Mouse (Mus musculus): ENCODE measurements around the gene Lyl1. TPM values are rescaled to one million over a fixed set of nuclear protein-coding genes. Genes with fewer than 3 reads are reported as not detected.

Lyl1 gene
- polyA plus RNA-seq, 1 experiment from 2014 or later: 5.6 TPM

DNA sequence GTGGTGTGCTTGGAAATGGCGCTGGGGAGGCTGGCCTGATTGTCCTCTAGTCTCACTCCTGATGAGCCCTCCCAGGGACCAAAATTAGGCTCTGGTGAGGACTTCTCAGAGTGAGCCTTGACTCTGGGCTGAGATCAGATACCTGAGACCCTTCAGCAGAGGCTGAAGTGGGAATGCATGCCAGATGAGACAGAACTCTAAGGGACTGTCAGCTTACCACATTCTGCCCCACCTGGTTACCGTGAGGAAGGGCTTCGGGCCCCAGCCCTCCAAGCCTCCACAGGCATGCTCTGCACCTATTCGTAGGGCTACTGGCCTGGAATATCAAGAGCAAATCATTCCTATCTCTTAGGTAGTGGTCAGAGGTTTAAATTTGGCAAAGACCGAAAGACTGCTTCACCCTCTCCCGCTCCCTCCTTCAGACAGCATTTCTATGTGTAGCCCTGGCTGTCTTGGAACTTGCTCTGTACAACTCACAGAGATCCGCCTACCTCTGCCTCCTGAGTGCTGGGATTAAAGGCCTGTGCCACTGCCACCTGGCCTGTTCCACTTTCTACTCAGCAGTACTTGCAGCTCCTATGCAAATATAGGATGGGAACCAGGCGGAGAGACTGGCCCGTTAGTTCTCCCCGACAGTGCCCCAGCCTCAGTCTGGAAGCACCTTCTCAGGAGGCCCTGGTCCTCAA lies 37.6 kb downstream of the Lyl1 start:
- peak overlapping the region; percentile 10; the same call in 1 of the 2 replicates for H3K9ac ChIP-seq

DNA sequence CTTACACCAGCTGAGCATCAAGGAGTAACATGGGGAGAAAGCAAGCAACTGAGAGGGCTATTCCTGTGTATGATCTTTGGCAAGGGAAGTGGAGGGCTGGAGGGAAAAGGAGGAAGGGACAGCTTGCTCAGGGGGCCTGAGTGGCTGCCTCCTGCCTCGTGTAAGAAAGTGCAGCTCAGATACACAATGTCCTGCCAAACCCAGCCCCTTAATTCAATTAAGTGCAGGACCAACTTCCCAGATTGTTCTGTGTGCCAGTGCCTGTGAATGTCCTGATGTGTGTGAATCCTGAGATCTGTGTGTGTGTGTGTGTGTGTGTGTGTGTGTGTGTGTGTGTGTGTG lies 38.1 kb downstream of the Lyl1 start:
- Histone ChIP-seq H3K9ac (no peak overlapping the region), H3K9me3 (no peaks in the 10 kb centered on the region), H3K4me2 (0 out of 2 replicates have a peak overlapping the region, but pooled peaks have one; percentile 1), H3K4me3 (no peak overlapping the region), H3K27ac (peak overlapping the region; percentile 97), H3K27me3 (no peaks in the 10 kb centered on the region), H3K36me3 (0 out of 2 replicates have a peak, but pooled peaks cover 3% of the 10 kb centered on the region), H3K4me1 (peaks cover 100% of the 10 kb centered on the region)
- no peak for ATAC-seq (ENCODE audit: insufficient number of reproducible peaks, low FRiP score, low TSS enrichment, low read depth)
- 5% methylated on average over 1 of the region's 1 CpGs for WGBS

More for the DNA sequence above, 37.6 kb downstream of the Lyl1 start:
- ATAC-seq (ENCODE audit: insufficient number of reproducible peaks, low FRiP score, low TSS enrichment, low read depth): no peak
- peaks cover 100% of the 10 kb centered on the region for H3K4me1 ChIP-seq
- 0 out of 2 replicates have a peak overlapping the region, but pooled peaks have one; percentile 1 for H3K4me2 ChIP-seq
- H3K4me3 ChIP-seq: no peak overlapping the region
- H3K9me3 ChIP-seq: no peaks in the 10 kb centered on the region
- no peaks in the 10 kb centered on the region for H3K27me3 ChIP-seq
- peak overlapping the region; percentile 97 for H3K27ac ChIP-seq
- 0 out of 2 replicates have a peak, but pooled peaks cover 3% of the 10 kb centered on the region for H3K36me3 ChIP-seq
- WGBS: 42% methylated on average over 10 of the region's 10 CpGs

DNA sequence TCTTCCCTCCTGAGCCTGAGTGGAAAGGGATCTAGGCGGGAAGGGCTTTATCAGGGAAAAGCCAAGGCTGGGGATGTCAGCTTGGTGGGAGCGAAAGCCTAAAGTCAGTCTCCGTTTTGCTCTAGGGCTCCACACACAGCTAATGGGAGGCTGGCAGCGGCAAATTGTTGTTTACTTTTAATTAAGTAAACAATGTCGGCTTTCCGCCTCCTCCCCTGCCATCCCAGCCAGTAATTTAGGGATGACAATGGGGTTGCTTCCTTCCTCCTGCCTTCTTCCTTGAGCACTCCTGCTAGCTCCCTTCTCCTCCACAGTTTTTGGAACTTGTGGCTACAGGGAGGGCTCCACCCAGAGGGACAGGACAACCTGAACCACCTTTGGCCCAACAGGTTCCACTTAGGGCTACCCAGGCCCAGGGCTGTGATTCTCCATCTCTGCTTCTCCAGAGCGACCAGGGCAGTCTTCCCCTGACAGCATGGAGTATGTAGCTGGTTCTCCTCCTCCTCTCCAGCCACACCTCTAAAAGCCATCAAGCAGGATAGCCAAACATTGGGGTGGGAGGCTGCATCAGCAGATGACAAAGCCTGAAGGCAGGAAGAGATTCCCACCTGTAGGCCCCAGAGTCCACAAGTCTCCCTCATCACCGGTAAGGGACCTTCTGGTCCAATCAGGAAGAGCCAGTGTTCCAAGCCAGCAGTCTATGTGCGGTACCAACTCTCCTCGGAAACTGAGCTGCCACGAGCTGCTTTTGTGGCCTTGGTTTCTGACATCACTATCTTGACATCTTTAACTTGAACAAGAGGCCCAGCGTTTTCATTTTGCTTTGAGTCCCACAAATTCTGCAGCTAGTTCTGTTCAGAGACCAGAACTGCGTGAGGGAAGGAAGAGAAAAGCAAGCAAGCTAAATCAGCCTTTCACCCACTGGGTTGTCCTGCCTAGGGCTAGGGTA lies 39.9 kb downstream of the Lyl1 start:
- no peak for ATAC-seq (ENCODE audit: insufficient number of reproducible peaks, low FRiP score, low TSS enrichment, low read depth)
- Histone ChIP-seq H3K36me3 (0 out of 2 replicates have a peak, but pooled peaks cover 3% of the 10 kb centered on the region), H3K9ac (no peak overlapping the region), H3K9me3 (no peaks in the 10 kb centered on the region), H3K27ac (peak overlapping the region; percentile 97), H3K27me3 (no peaks in the 10 kb centered on the region), H3K4me1 (peaks cover 100% of the 10 kb centered on the region), H3K4me3 (no peak overlapping the region), H3K4me2 (0 out of 2 replicates have a peak overlapping the region, but pooled peaks have one; percentile 47)
- WGBS: 41% methylated on average over 13 of the region's 13 CpGs

DNA sequence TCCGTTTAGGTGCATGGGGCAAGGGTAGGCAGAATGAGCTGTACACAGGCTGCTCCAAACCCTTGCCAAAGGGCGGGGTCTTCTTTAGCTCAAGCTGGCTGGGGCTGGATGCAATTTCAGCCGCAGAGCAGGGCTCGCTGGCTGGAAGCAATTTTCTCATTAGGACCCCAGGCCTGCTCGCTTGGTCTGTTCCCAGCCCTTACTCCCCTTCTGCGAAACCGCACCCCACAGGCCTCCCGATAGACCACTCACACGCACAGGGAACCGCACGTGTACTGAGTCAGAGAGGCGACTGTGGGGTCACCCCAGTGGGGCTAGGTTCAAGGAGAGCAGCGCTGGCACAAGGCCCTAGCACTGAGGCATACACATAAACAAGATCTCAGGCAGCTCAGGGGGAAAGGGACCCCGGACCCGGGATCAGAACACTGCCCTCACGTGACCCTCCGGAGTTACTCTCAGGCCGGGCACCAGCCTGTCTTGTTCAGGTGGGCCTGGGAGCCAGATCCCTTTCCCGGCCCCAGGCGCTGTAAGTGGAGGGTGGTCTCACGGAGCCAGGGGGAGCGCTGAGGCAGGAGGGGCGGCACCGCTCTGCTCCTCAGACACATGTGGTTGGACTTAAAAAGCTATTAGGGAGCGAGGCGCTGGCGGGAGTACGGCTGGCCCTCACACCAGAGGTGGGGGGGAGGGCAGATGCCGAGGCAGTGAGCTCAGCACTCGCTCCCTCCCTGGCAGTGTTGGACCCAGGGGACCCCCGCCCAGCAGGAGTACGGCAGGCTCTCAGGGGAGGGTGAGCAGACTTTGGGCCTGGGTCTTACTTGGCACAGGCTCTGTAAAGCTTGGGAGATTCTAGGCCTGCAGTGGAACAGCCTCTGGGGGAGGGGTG lies 41.2 kb downstream of the Lyl1 start:
- peaks cover 100% of the 10 kb centered on the region for H3K4me1 ChIP-seq

DNA sequence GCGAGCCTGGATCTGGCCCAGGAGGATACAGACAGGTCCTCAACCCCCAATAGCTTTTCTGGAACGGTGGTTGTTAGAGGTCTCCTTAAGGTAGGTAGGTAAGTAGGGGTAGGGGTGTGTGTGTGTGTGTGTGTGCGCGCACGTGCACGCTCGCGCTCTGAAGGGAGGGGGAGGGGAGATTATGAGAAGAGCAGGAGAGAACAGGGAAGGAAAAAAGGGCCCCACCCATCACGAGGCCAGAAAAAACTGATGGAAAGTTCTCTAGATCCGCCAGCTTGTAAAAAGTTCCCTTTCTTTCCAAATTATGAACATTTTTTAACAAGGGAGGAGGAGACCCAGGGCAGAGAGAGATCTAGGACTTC lies 41.8 kb downstream of the Lyl1 start:
- peak overlapping the region; percentile 23 for H3K4me3 ChIP-seq
- no peak overlapping the region for H3K9ac ChIP-seq
- peak overlapping the region; percentile 97 for H3K27ac ChIP-seq
- no peaks in the 10 kb centered on the region for H3K27me3 ChIP-seq
- WGBS: 6% methylated on average over 10 of the region's 10 CpGs
- peak; percentile 22; the same call in 1 of the 2 replicates for ATAC-seq (ENCODE audit: insufficient number of reproducible peaks, low FRiP score, low TSS enrichment, low read depth)
- H3K4me1 ChIP-seq: peaks cover 98% of the 10 kb centered on the region
- H3K36me3 ChIP-seq: 0 out of 2 replicates have a peak, but pooled peaks cover 3% of the 10 kb centered on the region
- H3K4me2 ChIP-seq: peak overlapping the region; percentile 47
- H3K9me3 ChIP-seq: no peaks in the 10 kb centered on the region

More for the DNA sequence above, 41.2 kb downstream of the Lyl1 start:
- H3K27ac ChIP-seq: peak overlapping the region; percentile 97
- no peaks in the 10 kb centered on the region for H3K9me3 ChIP-seq
- no peaks in the 10 kb centered on the region for H3K27me3 ChIP-seq
- ATAC-seq (ENCODE audit: insufficient number of reproducible peaks, low FRiP score, low TSS enrichment, low read depth): peak; percentile 86
- peak overlapping the region; percentile 23 for H3K4me3 ChIP-seq
- H3K36me3 ChIP-seq: 0 out of 2 replicates have a peak, but pooled peaks cover 3% of the 10 kb centered on the region
- WGBS: 7% methylated on average over 32 of the region's 32 CpGs
- H3K4me2 ChIP-seq: peak overlapping the region; percentile 47
- H3K9ac ChIP-seq: no peak overlapping the region

DNA sequence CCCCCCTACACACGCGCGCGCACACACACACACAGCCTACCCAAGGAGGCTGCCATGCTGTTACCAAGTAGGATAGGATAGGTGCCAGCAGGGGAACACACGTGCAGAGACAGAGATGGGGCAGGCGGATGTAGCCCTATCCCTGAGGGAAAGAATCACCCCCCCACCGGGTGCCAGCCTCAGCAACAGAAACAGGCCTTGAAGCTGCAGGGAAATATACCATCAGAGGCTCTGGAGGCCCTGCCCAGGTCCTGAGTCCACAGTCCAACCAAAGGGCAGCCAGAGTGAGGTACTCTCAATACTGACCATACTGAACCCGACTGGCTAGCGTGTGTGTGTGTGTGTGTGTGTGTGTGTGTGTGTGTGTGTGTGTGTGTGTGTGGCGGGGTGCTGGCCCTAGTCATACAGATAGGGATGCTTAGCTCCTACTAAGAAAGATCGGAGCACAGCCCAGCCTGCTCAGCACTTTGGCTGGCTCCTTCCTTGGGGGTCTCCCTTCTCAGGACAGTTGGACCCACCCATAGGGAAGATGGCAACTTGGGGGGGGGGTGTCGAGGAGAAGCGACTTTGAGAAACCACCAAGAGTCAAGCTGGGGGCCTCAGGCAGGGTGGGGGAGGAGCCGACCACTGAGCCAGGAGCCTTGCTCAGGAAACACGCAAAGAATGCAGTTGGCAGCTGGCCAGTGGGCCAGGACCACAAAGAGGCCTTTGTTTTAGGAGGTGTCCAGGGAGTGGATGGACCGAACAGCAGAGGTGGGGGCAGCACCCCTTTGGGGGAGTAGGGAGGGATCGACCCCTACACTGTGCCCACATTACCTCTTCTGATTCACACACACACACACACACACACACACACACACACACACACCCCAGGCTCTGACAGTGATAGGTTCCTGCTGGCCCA lies 42.5 kb downstream of the Lyl1 start:
- Histone ChIP-seq H3K4me2 (peak overlapping the region; percentile 47), H3K9me3 (no peaks in the 10 kb centered on the region), H3K9ac (peak overlapping the region; percentile 21; the same call in 1 of the 2 replicates), H3K4me1 (peaks cover 96% of the 10 kb centered on the region), H3K4me3 (no peak overlapping the region; the same call in 1 of the 2 replicates), H3K27ac (peak overlapping the region; percentile 97), H3K27me3 (no peaks in the 10 kb centered on the region), H3K36me3 (0 out of 2 replicates have a peak, but pooled peaks cover 3% of the 10 kb centered on the region)
- WGBS: 7% methylated on average over 16 of the region's 17 CpGs
- 0 out of 2 replicates have a peak, but pooled peaks have one; percentile 9 for ATAC-seq (ENCODE audit: insufficient number of reproducible peaks, low FRiP score, low TSS enrichment, low read depth)

DNA sequence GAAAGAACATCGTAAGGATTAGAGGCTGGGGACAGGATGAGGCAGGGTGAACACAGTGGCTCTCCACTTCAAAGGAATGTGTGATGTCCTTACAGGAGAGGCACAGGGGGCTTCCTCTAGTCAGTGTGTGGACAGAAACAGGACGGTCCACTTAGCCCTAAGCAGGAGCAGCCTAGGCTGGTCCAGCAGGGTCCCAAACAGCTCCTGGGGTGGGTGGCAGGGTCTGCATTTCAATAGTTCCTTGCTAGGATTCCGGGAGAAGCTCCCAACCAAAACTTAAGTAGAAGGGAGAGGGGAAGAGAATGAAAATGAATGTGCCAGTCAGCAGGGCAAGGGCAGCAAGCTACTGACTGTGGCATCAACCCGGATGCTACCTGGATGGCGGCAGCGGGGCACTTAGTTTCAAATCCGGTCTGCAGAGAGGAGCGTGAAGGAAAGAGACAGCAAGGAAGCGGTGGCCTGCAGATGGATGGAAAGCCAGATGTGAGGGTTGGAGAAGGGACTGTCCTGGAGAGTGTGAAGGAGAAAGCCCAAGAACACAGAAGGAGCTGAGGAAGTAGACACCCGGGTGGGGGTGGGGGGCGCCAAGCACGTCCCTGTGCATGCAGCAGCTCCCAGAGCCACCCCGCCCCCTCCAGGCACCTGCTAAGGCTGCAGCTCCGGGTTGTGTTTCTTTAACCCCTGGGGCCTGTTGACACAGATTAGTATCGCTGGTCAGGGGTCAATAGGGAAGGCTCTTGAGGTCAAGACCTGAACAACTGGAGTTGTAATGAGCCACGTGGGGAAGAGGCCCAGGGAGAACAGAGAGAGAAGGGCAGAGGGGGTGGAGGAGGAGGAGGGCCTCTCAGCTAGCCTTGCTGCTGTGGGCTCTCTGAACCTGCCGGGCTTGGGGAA lies 44.0 kb downstream of the Lyl1 start:
- Histone ChIP-seq H3K27me3 (no peaks in the 10 kb centered on the region), H3K4me1 (peaks cover 96% of the 10 kb centered on the region), H3K36me3 (0 out of 2 replicates have a peak, but pooled peaks cover 3% of the 10 kb centered on the region), H3K9ac (0 out of 2 replicates have a peak overlapping the region, but pooled peaks have one; percentile 14), H3K9me3 (no peaks in the 10 kb centered on the region), H3K27ac (peak overlapping the region; percentile 97), H3K4me3 (no peak overlapping the region), H3K4me2 (peak overlapping the region; percentile 30)
- ATAC-seq (ENCODE audit: insufficient number of reproducible peaks, low FRiP score, low TSS enrichment, low read depth): no peak
- 9% methylated on average over 16 of the region's 17 CpGs for WGBS

DNA sequence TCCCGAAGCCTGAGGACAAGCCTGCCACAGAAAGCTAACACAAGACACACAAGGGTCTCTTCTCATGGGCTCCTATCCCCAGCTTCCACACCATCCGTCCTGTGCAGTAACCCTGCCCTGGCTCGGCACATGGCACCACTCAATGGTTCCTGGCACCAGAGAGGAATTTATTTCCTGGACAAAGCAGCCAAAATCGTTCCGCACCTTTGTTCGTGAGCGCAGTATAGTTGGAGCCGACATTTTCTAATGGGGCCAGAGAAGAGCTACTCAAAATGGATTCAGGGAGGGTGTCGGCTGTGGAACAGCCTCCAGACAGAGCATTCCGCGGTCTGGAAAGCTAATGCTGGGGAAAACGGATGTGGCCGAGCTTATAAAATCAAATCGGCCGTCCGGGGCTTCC lies 48.3 kb downstream of the Lyl1 start:
- Histone ChIP-seq H3K27ac (peak overlapping the region; percentile 93), H3K4me3 (no peak overlapping the region), H3K27me3 (no peaks in the 10 kb centered on the region), H3K4me1 (peaks cover 87% of the 10 kb centered on the region), H3K36me3 (peaks cover 25% of the 10 kb centered on the region; the same call in 1 of the 2 replicates), H3K9me3 (no peaks in the 10 kb centered on the region), H3K4me2 (peak overlapping the region; percentile 19), H3K9ac (peak overlapping the region; percentile 31; the same call in 1 of the 2 replicates)
- 41% methylated on average over 16 of the region's 16 CpGs for WGBS
- peak; percentile 21; the same call in 1 of the 2 replicates for ATAC-seq (ENCODE audit: insufficient number of reproducible peaks, low FRiP score, low TSS enrichment, low read depth)

DNA sequence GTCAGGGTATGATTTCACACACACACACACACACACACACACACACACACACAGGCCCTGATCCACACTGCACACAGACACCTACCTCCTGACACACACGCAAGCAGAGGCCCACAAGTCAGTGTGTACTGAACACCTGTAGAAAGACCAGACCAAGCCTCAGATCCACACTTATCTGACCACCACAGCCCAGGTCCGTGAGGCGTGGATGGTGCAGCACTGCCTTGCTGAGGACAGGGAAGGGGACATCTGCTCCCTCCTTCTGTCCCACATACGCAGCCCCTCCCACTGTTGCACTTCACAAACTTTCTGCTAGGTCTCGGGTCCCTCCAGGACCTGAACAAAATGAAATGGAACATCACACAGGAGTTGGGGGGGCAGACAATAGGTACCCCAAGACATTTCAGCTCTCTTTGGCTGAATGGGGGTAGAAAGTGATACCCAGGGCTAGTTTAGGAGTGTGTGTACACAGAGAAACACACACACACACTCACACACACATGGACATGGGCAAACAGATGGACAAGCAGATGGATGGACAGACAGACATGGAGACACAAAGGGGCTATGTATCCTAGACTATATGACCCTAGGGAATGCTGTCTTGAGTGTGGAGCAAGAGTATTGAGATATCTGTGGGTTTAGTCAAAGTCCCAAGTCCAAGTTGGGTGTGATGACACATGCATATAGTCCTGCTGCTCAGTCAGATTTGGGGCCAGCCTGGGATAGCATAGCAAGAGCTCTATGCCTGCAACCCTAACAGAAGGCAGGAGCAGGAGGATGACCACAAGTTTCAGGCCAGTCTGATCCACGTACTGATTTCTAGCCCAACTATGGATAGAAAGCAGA lies 51.7 kb downstream of the Lyl1 start:
- Histone ChIP-seq H3K36me3 (peaks cover 47% of the 10 kb centered on the region), H3K9ac (no peak overlapping the region), H3K27me3 (no peaks in the 10 kb centered on the region), H3K4me3 (no peak overlapping the region), H3K4me2 (no peak overlapping the region), H3K4me1 (peaks cover 67% of the 10 kb centered on the region), H3K27ac (no peak overlapping the region), H3K9me3 (no peaks in the 10 kb centered on the region)
- no peak for ATAC-seq (ENCODE audit: insufficient number of reproducible peaks, low FRiP score, low TSS enrichment, low read depth)
- 82% methylated on average over 6 of the region's 6 CpGs for WGBS
